Mouse (Mus musculus) Patski (cell line): ENCODE measurements at regions not wholly inside any gene's neighbourhood (a gene's known extent, or its start where the extent isn't known, plus 50 kb on each side); places are given as distances from the start of the nearest gene placed in this dataset.
"Not testable (repeated sequence)": the region's sequence is repeated elsewhere in the genome, so short reads cannot be mapped to it uniquely, and the experiment has no call there.

Experiments
- ATAC-seq: fragments of 100-300 bp; one replicate; pipeline ENCODE4 v1.8.0; 2021
- CTCF ChIA-PET: fragments of 350-600 bp; sonication (Branson Sonifier 250); formaldehyde crosslinking; loops from one replicate; lab custom pipeline; 2022; ENCODE audit warnings: inconsistent platforms; lab: Charles Lee
- POLR2A ChIA-PET: fragments of 350-600 bp; sonication (Branson Sonifier 250); formaldehyde crosslinking; loops from one replicate; lab custom pipeline; 2022; ENCODE audit warnings: antibody characterized with exemption, inconsistent platforms; lab: Charles Lee
- DNase-seq: peaks from one replicate; pipeline ENCODE4 v3.0.0-alpha.2; 2011; ENCODE audit warnings: low read depth, low spot score
- H3K27me3 ChIP-seq: fragments of 371-371 bp; one replicate; pipeline ENCODE4 v1.5.1; 2021
- CTCF ChIP-seq: fragments of 100-300 bp; IDR thresholded peaks from one replicate; pipeline ENCODE4 v1.5.1; 2021
- in situ Hi-C: fragments of 300-500 bp; cut with MboI; formaldehyde crosslinking; loops from 3 replicates; pipeline ENCODE4 v1.11.1; 2018; ENCODE audit warnings: low pct_unique_long_range_greater_than_20kb, mixed read lengths

- POLR2A ChIA-PET, CTCF ChIA-PET, DNase-seq, H3K27me3 ChIP-seq, ATAC-seq: not testable (repeated sequence)
- in situ Hi-C loops, result loop anchor here (25.0 kb wide), 1 partner anchor 375 kb away; no protein-coding TSS in a partner anchor
Measured at GRCm38 (mm10) chr14:27562564-27562963, 54.3 kb upstream of the Ccdc66 start.

- in situ Hi-C loops, result loop anchor here (25.0 kb wide), 1 partner anchor 375 kb away; no protein-coding TSS in a partner anchor
- CTCF ChIA-PET, ATAC-seq, DNase-seq, POLR2A ChIA-PET, H3K27me3 ChIP-seq: not testable (repeated sequence)
Measured at GRCm38 (mm10) chr14:27561974-27562373, 53.7 kb upstream of the Ccdc66 start.

GRCm38 (mm10) chr14:27560434-27560833, 52.2 kb upstream of the Ccdc66 start:
- peak; percentile 75 for TF ChIP-seq CTCF
- POLR2A ChIA-PET, result no interaction called here
- CTCF ChIA-PET, result interaction anchor here (0.6 to 1.5 kb wide), 6 partner anchors 39 to 373 kb away, joined by 3 to 7 read pairs (median 3); partner anchors contain the start of gene Ccdc66
- in situ Hi-C loops, result loop anchor here (25.0 kb wide), 1 partner anchor 373 kb away; no protein-coding TSS in a partner anchor
- H3K27me3 ChIP-seq, result no peaks in the 10 kb centered on the region
- DNase-seq (peak; percentile 39), ATAC-seq (no peak)

GRCm38 (mm10) chr14:27558794-27559491, 50.7 kb upstream of the Ccdc66 start:
- CTCF ChIA-PET, result interaction anchor here (1.3 kb wide), 1 partner anchor 164 kb away, joined by 3 read pairs; no protein-coding TSS in a partner anchor
- no peak for ATAC-seq

More at GRCm38 (mm10) chr14:27558794-27559491, 50.7 kb upstream of the Ccdc66 start:
- POLR2A ChIA-PET, result no interaction called here
- no peak for TF ChIP-seq CTCF
- in situ Hi-C loops, result loop anchor here (25.0 kb wide), 1 partner anchor 372 kb away; no protein-coding TSS in a partner anchor
- H3K27me3 ChIP-seq, result no peaks in the 10 kb centered on the region
- DNase-seq, result no peak
